Mouse (Mus musculus) adrenal gland, postnatal 0 days (tissue): Measurements from ENCODE around the gene Arid5b. TPM values are rescaled to one million over a fixed set of nuclear protein-coding genes. Genes with fewer than 3 reads are reported as not detected.

ENCODE experiments used
- polyA plus RNA-seq: library from polyadenylated mRNA; unstranded; fragments of >200 nt; fragmentation: Nextera tagmentation; extraction: Ambion mirVana; gene quantifications from 2 replicates; pipeline ENCODE4 v1.2.1, GENCODE M21; 2015

Gene Arid5b
- 17.9 and 22.2 TPM in 2 replicates for polyA plus RNA-seq

GRCm38 (mm10) chr10:68278632-68279361 is at the start of gene Arid5b:
Arid5b (minus strand) TSS chr10:68278740.

